20 mouse cellular contexts compared by ENCODE assay signal in genomic region chr11:72084337-72084736, GRCm38 (mm10). TPM values are rescaled to one million over a fixed set of nuclear protein-coding genes. Genes with fewer than 3 reads are reported as not detected.
"Had no signal": no experiment of that assay in that cellular context is flagged by ENCODE, and none has a peak within 500 bp of the region (broad histone marks: within the 10 kb centered on the region; RNA-seq: fewer than 3 reads in every experiment).

No protein-coding gene starts in this region.

- H3K4me3 ChIP-seq: liver, embryonic 13.5 days; stomach, embryonic 15.5 days had no signal

- H3K27ac ChIP-seq: kidney, postnatal 0 days; liver, embryonic 13.5 days; stomach, embryonic 15.5 days had no signal

- H3K4me1 ChIP-seq: liver, embryonic 13.5 days had no signal

- DNase-seq: kidney, adult 2 months; kidney, postnatal 36 days; layer of hippocampus, postnatal 36 days; liver, embryonic 13.5 days; lung, adult 2 months; lung, postnatal 14 days; lung, postnatal 4 days; midbrain, embryonic 14.5 days; spleen, adult 18-20 months; thymus, adult 2 months; thymus, postnatal 14 days; thymus, postnatal 4 days had no signal

RNA-seq across cellular contexts. Expression of gene Pimreg, which starts 42.5 kb away (rescaled TPM):
- total RNA-seq: liver, adult 2 months had no signal

RNA-seq across cellular contexts. Expression of gene Aipl1, which starts 47.0 kb away (rescaled TPM):
- total RNA-seq: layer of hippocampus, adult 8-10 months; layer of hippocampus, postnatal 10 days; layer of hippocampus, postnatal 36 days; left cerebral cortex, postnatal 14 days; liver, adult 2 months had no signal
- polyA plus RNA-seq: kidney, adult 2 months; liver, adult 2 months had no signal

RNA-seq across cellular contexts. Expression of gene Pitpnm3, which starts 51.2 kb away (rescaled TPM):
- total RNA-seq: megakaryocyte progenitor cell, adult 5-6 weeks; megakaryocyte-erythroid progenitor cell, adult 5-6 weeks had no signal
